Mouse (Mus musculus) neural tube, embryonic 10.5 days (tissue): ENCODE data around the gene Anln.

Experiments used
- DNase-seq: peaks from one replicate; pipeline ENCODE4 v3.0.0-alpha.2; 2017; ENCODE audit warnings: low spot score; ENCODE audit errors: extremely low spot score

Anln gene

GRCm38 (mm10) chr9:22402976-22403375, 14.0 kb upstream of the Anln start:
- no peak for DNase-seq

DNA sequence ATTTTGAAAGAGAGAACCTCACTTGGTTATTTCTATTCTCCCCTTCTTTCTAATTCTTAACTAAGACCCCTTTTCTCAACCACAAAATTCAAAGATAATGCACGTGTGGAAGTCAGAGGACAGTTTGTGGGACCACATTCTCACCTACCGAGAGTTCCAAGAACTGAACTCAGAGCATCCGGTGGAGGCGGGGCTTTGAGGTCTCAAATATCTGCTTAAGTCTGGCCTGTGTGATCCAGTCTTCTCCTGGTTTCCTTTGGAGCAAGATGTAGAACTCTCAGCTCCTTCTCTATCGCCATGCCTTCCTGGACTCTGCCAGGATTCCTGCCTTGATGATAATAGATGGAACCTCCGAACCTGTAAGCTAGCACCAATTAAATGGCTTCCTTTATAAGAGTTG, 13.0 kb upstream of the Anln start:
- no peak for DNase-seq

GRCm38 (mm10) chr9:22399021-22399420, 10.0 kb upstream of the Anln start:
- DNase-seq = no peak

DNA sequence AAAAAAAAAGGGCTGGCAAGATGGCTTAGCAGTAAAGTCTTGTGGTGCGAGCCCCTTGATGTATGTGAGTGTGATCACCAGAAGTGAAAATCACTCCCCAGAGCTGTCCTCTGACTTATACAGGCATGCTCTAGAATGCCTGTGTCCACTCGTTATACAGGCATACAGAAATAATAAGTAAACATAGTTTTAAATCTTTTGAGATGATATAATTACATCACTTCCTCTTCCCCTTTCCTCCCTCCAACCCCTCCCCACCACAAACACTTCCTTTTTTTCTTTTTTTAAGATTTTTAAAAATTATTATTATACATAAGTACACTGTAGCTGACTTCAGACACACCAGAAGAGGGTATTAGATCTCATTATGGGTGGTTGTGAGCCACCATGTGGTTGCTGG, 5.7 kb upstream of the Anln start:
- DNase-seq = no peak

- no peak for DNase-seq
Observed at GRCm38 (mm10) chr9:22390390-22390789, 1.4 kb upstream of the Anln start.

- DNase-seq = no peak
Observed at GRCm38 (mm10) chr9:22389736-22390245, 803 bp upstream of the Anln start.

DNA sequence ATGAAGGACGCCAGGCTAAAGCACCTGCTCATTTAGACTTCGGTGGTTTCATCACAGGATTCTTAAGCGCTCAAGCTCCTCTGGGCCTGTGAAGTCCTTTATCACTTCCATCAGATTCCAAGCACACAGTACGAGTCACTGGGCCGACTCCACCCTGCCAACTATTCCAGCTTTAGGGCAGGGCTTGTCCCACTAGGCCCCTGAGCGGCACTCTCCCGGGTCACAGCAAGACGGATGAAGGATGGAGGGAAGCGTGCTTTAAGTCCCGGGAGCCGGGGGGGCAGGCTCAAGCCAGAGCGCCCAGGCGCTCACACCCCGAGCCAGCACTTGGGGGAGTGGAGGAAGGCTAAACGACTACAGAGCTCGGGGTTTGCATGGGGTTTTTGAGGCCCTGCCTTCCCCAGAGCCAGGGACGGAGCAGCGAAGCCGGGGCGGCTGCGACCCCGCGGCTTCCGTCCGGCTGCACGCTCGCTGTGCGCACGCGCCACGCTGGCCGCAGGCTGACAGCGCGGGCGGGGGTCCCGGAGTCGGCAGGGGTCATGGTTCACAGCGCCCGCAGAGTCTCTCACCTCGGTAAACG, 497 bp downstream of the Anln start:
- no peak for DNase-seq

- DNase-seq = no peak
Observed at GRCm38 (mm10) chr9:22387901-22388300, 1.1 kb downstream of the Anln start.

- no peak for DNase-seq
Observed at GRCm38 (mm10) chr9:22385890-22386289, 3.1 kb downstream of the Anln start.

- no peak for DNase-seq
Observed at GRCm38 (mm10) chr9:22376086-22376485, 12.9 kb downstream of the Anln start.

- DNase-seq = no peak
Observed at GRCm38 (mm10) chr9:22372760-22373159, 16.2 kb downstream of the Anln start.

DNA sequence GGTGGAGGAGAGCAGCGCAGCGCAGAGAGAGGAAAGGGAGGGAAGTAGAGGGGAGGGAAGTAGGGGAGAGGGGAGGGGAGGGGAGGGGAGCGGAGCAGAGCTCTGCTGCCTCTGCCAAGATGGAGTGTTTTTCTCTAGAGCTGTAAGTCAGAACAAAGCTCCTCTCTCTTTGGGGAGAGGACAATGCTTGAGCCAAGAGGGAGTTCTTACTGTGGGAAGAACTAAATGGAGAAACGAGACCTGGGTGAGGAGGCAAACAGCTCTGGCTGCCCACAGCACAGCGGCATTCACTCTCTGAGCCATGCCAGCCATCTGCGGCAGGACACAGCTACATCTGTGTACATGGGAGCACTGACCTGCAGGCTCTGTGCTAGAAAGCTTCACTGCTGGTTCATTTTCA, 21.0 kb downstream of the Anln start:
- DNase-seq = no peak

GRCm38 (mm10) chr9:22366621-22367020, 22.4 kb downstream of the Anln start:
- DNase-seq = no peak

- no peak for DNase-seq
Observed at GRCm38 (mm10) chr9:22366221-22366620, 22.8 kb downstream of the Anln start.

DNA sequence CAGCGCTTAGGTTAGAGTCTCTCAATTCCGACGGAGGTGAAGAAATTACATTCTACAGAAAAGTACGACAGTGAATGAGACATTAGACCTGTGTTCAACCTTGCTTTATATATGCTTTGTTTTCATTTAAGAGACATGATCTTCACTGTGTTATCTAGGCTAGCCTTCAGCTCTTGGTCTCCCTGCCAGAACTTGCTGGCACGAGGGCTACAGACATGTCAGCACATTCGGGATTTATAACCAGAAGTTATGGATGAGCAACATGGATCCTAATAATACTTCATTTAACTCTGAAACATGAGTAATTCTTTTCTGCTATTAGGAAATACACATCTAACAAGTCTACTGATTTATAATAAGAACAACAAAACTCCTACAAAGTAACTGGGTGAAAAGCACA, 28.1 kb downstream of the Anln start:
- no peak for DNase-seq

GRCm38 (mm10) chr9:22355919-22356318, 33.1 kb downstream of the Anln start:
- no peak for DNase-seq

DNA sequence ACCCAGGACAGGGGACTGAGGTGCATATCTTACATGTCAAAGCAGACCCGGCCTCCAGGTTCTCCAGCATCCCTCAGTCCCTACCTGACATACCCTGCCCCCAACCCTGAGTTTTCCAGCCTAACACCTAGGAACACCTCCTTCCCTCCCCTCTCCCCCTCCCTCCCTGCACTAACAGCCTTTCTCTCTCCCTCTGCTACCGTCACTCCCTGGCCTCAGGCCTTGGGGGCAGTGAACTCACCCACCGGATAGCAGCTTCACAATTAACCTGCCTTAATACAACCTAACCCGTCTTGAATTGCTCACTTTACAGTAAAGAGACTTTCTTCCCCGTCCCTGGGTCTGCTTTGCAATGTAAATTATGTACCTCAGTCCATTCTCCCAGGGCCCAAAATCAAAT, 35.1 kb downstream of the Anln start:
- no peak for DNase-seq

- DNase-seq = no peak
Observed at GRCm38 (mm10) chr9:22353465-22353864, 35.5 kb downstream of the Anln start.

GRCm38 (mm10) chr9:22340331-22340730, 48.7 kb downstream of the Anln start:
- no peak for DNase-seq

DNA sequence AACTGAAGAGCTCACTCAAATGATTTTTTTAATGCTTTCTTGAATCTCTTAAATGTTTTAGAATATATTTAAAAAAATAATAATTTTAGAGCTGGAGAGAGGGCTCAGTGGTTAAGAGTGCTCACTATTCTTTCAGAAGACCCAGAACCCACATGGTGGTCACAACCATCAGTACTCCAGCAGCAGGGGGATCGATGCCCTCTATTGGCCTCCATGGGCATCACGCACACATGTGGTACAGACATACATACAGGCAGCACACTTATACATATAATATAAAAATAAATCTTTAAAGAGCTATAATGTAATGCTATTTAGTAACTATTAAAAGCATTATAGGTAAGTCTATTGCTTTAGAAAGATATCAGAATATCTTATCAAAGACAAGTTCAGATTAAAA, 51.8 kb downstream of the Anln start:
- no peak for DNase-seq

DNA sequence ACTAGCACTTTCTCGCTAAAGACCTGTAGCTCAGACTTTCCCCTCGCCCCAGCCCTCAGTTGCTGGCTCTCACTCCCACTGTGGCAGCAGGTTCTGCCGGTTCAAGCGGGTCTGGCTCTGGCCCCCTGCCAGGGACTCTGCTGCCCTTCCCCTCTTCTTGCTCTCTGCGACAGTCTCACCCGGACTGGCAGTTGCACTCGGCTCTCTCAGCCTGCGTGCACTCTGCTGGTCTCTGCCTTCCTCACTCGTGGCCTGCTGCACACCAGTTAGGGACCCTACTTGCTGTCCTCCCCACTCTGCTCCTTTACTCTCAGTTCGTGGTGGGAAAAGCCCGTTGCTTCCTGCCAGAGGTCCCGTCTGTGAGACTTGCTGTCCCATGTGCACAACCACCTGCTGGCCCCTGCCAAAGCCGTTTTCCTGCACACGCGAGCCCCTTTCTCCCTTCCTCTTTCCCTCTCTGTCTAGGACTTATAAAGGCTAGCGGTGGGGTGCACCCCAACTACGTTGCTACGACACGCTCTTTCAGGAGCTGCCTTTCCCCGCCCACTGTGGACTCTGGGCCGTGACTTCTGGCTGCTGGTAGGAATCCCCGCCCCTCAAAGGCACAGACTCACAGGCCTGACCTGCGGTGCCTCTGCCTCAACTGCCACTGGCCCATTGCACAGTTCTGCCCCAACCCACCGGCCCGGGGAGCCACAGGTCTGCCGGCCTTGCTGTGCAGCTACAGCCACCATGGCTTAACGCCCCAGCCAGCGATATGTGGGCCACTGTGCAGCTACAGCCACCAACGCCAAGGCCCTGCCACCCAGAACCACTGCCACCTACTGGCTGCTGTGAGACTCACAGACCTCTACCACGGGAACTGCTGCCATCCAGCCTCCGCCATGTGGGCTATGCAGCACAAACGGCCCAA, 61.3 kb downstream of the Anln start:
- DNase-seq = peak; percentile 89

- DNase-seq = no peak
Observed at GRCm38 (mm10) chr9:22327099-22327474, 61.9 kb downstream of the Anln start.

- no peak for DNase-seq
Observed at GRCm38 (mm10) chr9:22324579-22324978, 64.4 kb downstream of the Anln start.
